Mouse (Mus musculus) right cerebral cortex, postnatal 4 days (tissue): Measurements from ENCODE around the gene Hypk.

ENCODE experiments used
- DNase-seq: peaks from one replicate; pipeline ENCODE4 v3.0.0-alpha.2; 2022

Hypk gene

GRCm38 (mm10) chr2:121507173-121507950 lies 54.3 kb downstream of the Hypk start:
- no peak for DNase-seq

- no peak for DNase-seq
Measured at GRCm38 (mm10) chr2:121507951-121508330, 54.9 kb downstream of the Hypk start.
